Mouse (Mus musculus) liver, adult 2 months (tissue): ENCODE measurements around the gene Chst5. TPM values are rescaled to one million over a fixed set of nuclear protein-coding genes. Genes with fewer than 3 reads are reported as not detected.

Experiments
- DNase-seq: peaks from one replicate; pipeline ENCODE4 v3.0.0-alpha.2; 2011; ENCODE audit warnings: low read depth, low spot score; ENCODE audit errors: extremely low read depth
- H3K27ac ChIP-seq: fragments of 200-500 bp; replicated peaks from 2 replicates; pipeline ENCODE4 v1.5.1; 2012; ENCODE audit warnings: low read depth, mild to moderate bottlenecking, control low read depth, inconsistent platforms, low read length; ENCODE audit not compliant: insufficient read depth
- H3K27me3 ChIP-seq: fragments of 200-500 bp; 2 replicates; pipeline ENCODE4 v1.6.1; 2012; ENCODE audit warnings: mild to moderate bottlenecking, moderate library complexity, low read length, inconsistent platforms; ENCODE audit not compliant: control insufficient read depth, insufficient read depth
- H3K36me3 ChIP-seq: fragments of 200-500 bp; 2 replicates; pipeline ENCODE4 v1.6.1; 2012; ENCODE audit warnings: low read length, inconsistent platforms; ENCODE audit not compliant: control insufficient read depth, insufficient read depth
- H3K4me1 ChIP-seq: fragments of 200-500 bp; 2 replicates; pipeline ENCODE4 v1.6.1; 2011; ENCODE audit warnings: low read length; ENCODE audit not compliant: control insufficient read depth, insufficient read depth
- H3K4me3 ChIP-seq: fragments of 200-500 bp; 2 replicates; pipeline ENCODE4 v1.5.1; 2011; ENCODE audit warnings: low read depth, mild to moderate bottlenecking, control low read depth, low read length, moderate library complexity; ENCODE audit not compliant: insufficient read depth
- H3K79me2 ChIP-seq: fragments of 200-500 bp; 2 replicates; pipeline ENCODE4 v1.6.1; 2012; ENCODE audit warnings: inconsistent platforms, mild to moderate bottlenecking, low read length, moderate library complexity; ENCODE audit not compliant: control insufficient read depth, insufficient read depth
- H3K9ac ChIP-seq: fragments of 200-500 bp; 2 replicates; pipeline ENCODE4 v1.6.1; 2012; ENCODE audit warnings: low read depth, mild to moderate bottlenecking, control low read depth, inconsistent platforms, low read length
- CTCF ChIP-seq: fragments of 200-500 bp; IDR thresholded peaks from 2 replicates; pipeline ENCODE4 v1.5.1; 2011; ENCODE audit warnings: low read depth, low read length, control low read depth
- POLR2A ChIP-seq: fragments of 200-500 bp; IDR thresholded peaks from 2 replicates; pipeline ENCODE4 v1.6.1; 2011; ENCODE audit warnings: low read length, control low read depth; ENCODE audit not compliant: insufficient read depth; ENCODE audit errors: extremely low read depth
- WGBS: fragments of 180-500 bp; shearing (Covaris S2); methylation state at CpG from one replicate; pipeline ENCODE4 v1.1.7; 2018; 5-methylcytosine and 5-hydroxymethylcytosine counted together
- polyA plus RNA-seq: library from polyadenylated mRNA; depleted of rRNA; stranded (reverse); fragments of >200 nt; gene quantifications from 2 replicates; pipeline ENCODE4 v1.2.3, GENCODE M21; 2012; rRNA removed
- total RNA-seq: library from RNA; depleted of rRNA; stranded (reverse); fragments of >200 nt; gene quantifications from 2 replicates; pipeline ENCODE4 v1.2.3, GENCODE M21; 2014; rRNA removed

Chst5 gene
- total RNA-seq = not detected in 2 replicates
- not detected in 2 replicates for polyA plus RNA-seq

- no peak within 1 kb of the TSS for H3K9ac ChIP-seq
- no peak within 1 kb of the TSS for H3K4me3 ChIP-seq
- no peak for DNase-seq
- H3K27me3 ChIP-seq = peaks cover 6% of the 10 kb centered on the region; the same call in 1 of the 2 replicates
- H3K36me3 ChIP-seq = no peaks in the 10 kb centered on the region
- no peaks in the 10 kb centered on the region for H3K79me2 ChIP-seq
- no peak for TF ChIP-seq CTCF
- no peak for TF ChIP-seq POLR2A
- no peaks in the 10 kb centered on the region for H3K4me1 ChIP-seq
- 13% methylated on average over 47 of the region's 47 CpGs for WGBS
- no peak within 1 kb of the TSS for H3K27ac ChIP-seq
Observed at GRCm38 (mm10) chr8:111909621-111910450, at the start of gene Chst5. Chst5 (minus strand) TSS chr8:111910447.

DNA sequence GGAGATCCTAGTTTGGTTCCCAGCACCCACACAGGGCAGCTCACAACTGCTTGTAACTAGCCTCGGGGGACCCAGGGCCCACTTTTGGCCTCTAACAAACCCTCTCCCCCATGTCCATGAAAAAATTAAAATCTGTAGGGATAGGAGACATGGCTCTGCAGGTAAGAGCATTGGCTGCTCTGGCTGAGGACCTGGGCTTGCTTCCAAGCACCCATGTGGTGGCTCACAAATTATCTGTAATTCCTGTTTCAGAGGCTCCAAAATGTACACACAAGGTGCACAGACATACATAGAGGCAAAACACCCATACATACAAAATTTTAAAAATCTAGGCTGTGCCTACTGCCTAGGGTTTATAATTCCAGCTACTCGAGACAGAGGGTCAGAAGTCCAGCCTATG is 47.0 kb upstream of the Chst5 start:
- Histone ChIP-seq H3K36me3 (peaks cover 39% of the 10 kb centered on the region), H3K9ac (no peak overlapping the region), H3K4me1 (no peaks in the 10 kb centered on the region), H3K79me2 (no peaks in the 10 kb centered on the region), H3K27me3 (no peaks in the 10 kb centered on the region), H3K4me3 (no peak overlapping the region), H3K27ac (no peak overlapping the region)
- 93% methylated on average over 2 of the region's 2 CpGs for WGBS
- TF ChIP-seq CTCF = no peak
- no peak for TF ChIP-seq POLR2A
- no peak for DNase-seq

- Histone ChIP-seq H3K36me3 (peaks cover 45% of the 10 kb centered on the region), H3K27ac (no peak overlapping the region), H3K9ac (no peak overlapping the region), H3K4me3 (no peak overlapping the region), H3K79me2 (no peaks in the 10 kb centered on the region), H3K27me3 (no peaks in the 10 kb centered on the region), H3K4me1 (no peaks in the 10 kb centered on the region)
- WGBS = 83% methylated on average over 5 of the region's 5 CpGs
- TF ChIP-seq POLR2A (no peak), CTCF (no peak)
- DNase-seq = no peak
Observed at GRCm38 (mm10) chr8:111955879-111956278, 45.6 kb upstream of the Chst5 start.

DNA sequence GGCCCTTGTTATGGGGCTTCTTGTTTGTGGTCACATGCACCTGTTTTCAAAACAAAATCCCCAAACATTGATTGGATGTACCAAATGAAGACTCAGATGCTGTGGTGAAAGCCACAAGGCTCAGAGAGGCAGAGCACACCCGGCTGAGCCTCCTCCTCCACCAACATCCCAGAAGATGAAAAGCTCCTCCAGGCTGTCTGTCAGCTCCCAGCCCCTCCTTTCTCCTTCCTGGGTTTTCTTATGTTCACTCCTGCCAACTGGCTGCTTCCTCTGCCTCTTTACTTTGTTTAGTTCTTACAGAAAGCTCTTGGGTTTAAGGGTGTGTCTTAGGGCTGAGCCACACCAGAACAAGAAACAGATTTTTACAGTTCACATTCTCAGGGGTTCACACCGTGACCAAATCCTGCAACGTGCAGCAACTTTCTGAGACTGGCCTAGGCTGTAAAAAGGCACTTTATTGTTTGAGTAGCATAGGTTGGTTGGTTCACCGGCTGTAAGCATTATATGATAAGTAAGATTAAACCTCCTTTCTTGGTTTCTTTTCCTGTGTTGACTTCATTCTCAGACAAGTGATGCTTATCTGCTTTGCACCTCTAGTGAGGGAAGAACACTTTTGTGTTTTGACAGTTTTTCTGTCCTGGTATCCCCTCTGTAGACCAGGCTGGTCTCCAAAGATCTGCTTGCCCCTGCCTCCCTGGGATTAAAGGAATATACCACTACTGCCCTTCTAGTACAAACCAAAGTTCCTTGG is 44.8 kb upstream of the Chst5 start:
- Histone ChIP-seq H3K27ac (no peak overlapping the region), H3K79me2 (no peaks in the 10 kb centered on the region), H3K36me3 (peaks cover 45% of the 10 kb centered on the region), H3K4me1 (no peaks in the 10 kb centered on the region), H3K9ac (no peak overlapping the region), H3K4me3 (no peak overlapping the region), H3K27me3 (no peaks in the 10 kb centered on the region)
- no peak for TF ChIP-seq CTCF
- no peak for TF ChIP-seq POLR2A
- no peak for DNase-seq
- 92% methylated on average over 4 of the region's 4 CpGs for WGBS

DNA sequence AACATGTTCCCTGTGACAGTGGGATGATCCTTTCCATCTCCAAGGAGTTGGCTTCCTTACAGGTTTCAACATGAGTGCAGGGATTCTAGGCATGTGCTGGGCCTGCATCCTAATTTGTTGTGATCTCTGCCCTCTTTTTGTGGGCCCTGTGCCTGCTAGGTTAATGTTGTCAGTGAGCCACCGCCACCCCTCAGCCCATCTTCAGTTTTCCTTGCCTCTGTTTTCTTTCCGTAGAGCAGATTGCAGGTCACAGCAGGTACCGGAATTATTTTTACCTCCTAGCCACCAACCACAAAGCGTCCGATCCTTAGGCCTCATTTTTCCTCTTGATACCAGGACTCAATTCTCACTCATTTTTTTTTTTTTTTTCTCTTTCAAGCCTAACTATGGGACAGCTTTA is 41.7 kb upstream of the Chst5 start:
- TF ChIP-seq CTCF (no peak), POLR2A (no peak)
- 0 out of 2 replicates have a peak, but pooled peaks cover 4% of the 10 kb centered on the region for H3K79me2 ChIP-seq
- H3K27me3 ChIP-seq = no peaks in the 10 kb centered on the region
- H3K27ac ChIP-seq = no peak overlapping the region
- no peak overlapping the region for H3K9ac ChIP-seq
- DNase-seq = no peak
- H3K36me3 ChIP-seq = peaks cover 54% of the 10 kb centered on the region
- H3K4me3 ChIP-seq = no peak overlapping the region
- no peaks in the 10 kb centered on the region for H3K4me1 ChIP-seq
- WGBS = 94% methylated on average over 5 of the region's 5 CpGs
